Mouse (Mus musculus): ENCODE measurements at regions not wholly inside any gene's neighbourhood (a gene's known extent, or its start where the extent isn't known, plus 50 kb on each side); places are given as distances from the start of the nearest gene placed in this dataset.

- Histone ChIP-seq H3K9me3 (ENCODE audit: control insufficient read depth, low read length) (no peaks in the 10 kb centered on the region), H3K4me3 (ENCODE audit: low read length) (no peak overlapping the region), H3K4me1 (ENCODE audit: control insufficient read depth, insufficient read depth, low read length) (peaks cover 9% of the 10 kb centered on the region), H3K36me3 (ENCODE audit: control insufficient read depth, insufficient read depth, low read length) (no peaks in the 10 kb centered on the region), H3K27me3 (replicated peaks; ENCODE audit: control insufficient read depth, insufficient read depth, low read length) (no peaks in the 10 kb centered on the region), H3K27ac (ENCODE audit: low read length) (no peak overlapping the region), H3K4me2 (ENCODE audit: low read depth, low read length) (no peak overlapping the region), H3K9ac (ENCODE audit: low read depth, low read length) (no peak overlapping the region)
- 88% methylated on average over 3 of the region's 3 CpGs for WGBS
- ATAC-seq = no peak
Observed at GRCm38 (mm10) chr9:102421826-102422225, 67.3 kb upstream of the Ephb1 start.

GRCm38 (mm10) chr9:102420196-102420595, 65.7 kb upstream of the Ephb1 start:
- Histone ChIP-seq H3K36me3 (ENCODE audit: control insufficient read depth, insufficient read depth, low read length) (no peaks in the 10 kb centered on the region), H3K4me1 (ENCODE audit: control insufficient read depth, insufficient read depth, low read length) (peaks cover 9% of the 10 kb centered on the region), H3K4me2 (ENCODE audit: low read depth, low read length) (no peak overlapping the region), H3K9ac (ENCODE audit: low read depth, low read length) (no peak overlapping the region), H3K9me3 (ENCODE audit: control insufficient read depth, low read length) (no peaks in the 10 kb centered on the region), H3K27me3 (replicated peaks; ENCODE audit: control insufficient read depth, insufficient read depth, low read length) (no peaks in the 10 kb centered on the region), H3K27ac (ENCODE audit: low read length) (no peak overlapping the region), H3K4me3 (ENCODE audit: low read length) (no peak overlapping the region)
- no peak for ATAC-seq
- 40% methylated on average over 12 of the region's 12 CpGs for WGBS

DNA sequence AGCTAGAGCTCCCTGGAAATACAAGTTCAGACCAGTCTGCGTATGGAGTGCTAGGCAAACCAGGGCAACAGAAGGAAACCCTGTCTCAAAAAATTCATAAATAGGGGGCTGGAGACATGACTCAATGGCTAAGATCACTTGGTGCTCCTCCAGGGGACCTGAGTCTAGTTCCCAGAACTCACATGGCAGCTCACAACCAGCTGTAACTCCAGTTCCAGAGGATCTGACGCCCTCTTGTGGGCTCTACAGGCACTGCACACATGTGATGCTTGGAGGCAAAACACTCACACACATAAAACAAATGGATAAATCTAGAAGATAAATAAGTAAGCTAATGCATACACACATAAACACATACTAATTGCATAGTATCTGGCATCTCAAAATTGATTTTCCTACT, 59.1 kb upstream of the Ephb1 start:
- Histone ChIP-seq H3K36me3 (ENCODE audit: control insufficient read depth, insufficient read depth, low read length) (no peaks in the 10 kb centered on the region), H3K4me3 (ENCODE audit: low read length) (no peak overlapping the region), H3K9me3 (ENCODE audit: control insufficient read depth, low read length) (no peaks in the 10 kb centered on the region), H3K27ac (ENCODE audit: low read length) (no peak overlapping the region), H3K27me3 (replicated peaks; ENCODE audit: control insufficient read depth, insufficient read depth, low read length) (no peaks in the 10 kb centered on the region), H3K9ac (ENCODE audit: low read depth, low read length) (no peak overlapping the region), H3K4me1 (ENCODE audit: control insufficient read depth, insufficient read depth, low read length) (no peaks in the 10 kb centered on the region), H3K4me2 (ENCODE audit: low read depth, low read length) (no peak overlapping the region)
- ATAC-seq = no peak
- 66% methylated on average over 2 of the region's 2 CpGs for WGBS

- Histone ChIP-seq H3K4me1 (ENCODE audit: control insufficient read depth, insufficient read depth, low read length) (0 out of 2 replicates have a peak, but pooled peaks cover 2% of the 10 kb centered on the region), H3K36me3 (ENCODE audit: control insufficient read depth, insufficient read depth, low read length) (no peaks in the 10 kb centered on the region), H3K27me3 (replicated peaks; ENCODE audit: control insufficient read depth, insufficient read depth, low read length) (no peaks in the 10 kb centered on the region), H3K9me3 (ENCODE audit: control insufficient read depth, low read length) (no peaks in the 10 kb centered on the region), H3K27ac (ENCODE audit: low read length) (no peak overlapping the region), H3K4me3 (ENCODE audit: low read length) (no peak overlapping the region), H3K9ac (ENCODE audit: low read depth, low read length) (no peak overlapping the region), H3K4me2 (ENCODE audit: low read depth, low read length) (no peak overlapping the region)
- no peak for ATAC-seq
- WGBS = 91% methylated on average over 10 of the region's 10 CpGs
Observed at GRCm38 (mm10) chr9:102410666-102411065, 56.2 kb upstream of the Ephb1 start.

- 25% methylated on average over 8 of the region's 8 CpGs for WGBS
- H3K9ac ChIP-seq (ENCODE audit: low read depth, low read length) = no peak overlapping the region
- no peak overlapping the region for H3K27ac ChIP-seq (ENCODE audit: low read length)
- no peaks in the 10 kb centered on the region for H3K36me3 ChIP-seq (ENCODE audit: control insufficient read depth, insufficient read depth, low read length)
- no peaks in the 10 kb centered on the region for H3K9me3 ChIP-seq (ENCODE audit: control insufficient read depth, low read length)
- no peak overlapping the region for H3K4me3 ChIP-seq (ENCODE audit: low read length)
- H3K4me2 ChIP-seq (ENCODE audit: low read depth, low read length) = no peak overlapping the region
- 0 out of 2 replicates have a peak, but pooled peaks cover 2% of the 10 kb centered on the region for H3K4me1 ChIP-seq (ENCODE audit: control insufficient read depth, insufficient read depth, low read length)
- H3K27me3 ChIP-seq (replicated peaks; ENCODE audit: control insufficient read depth, insufficient read depth, low read length) = no peaks in the 10 kb centered on the region
- ATAC-seq = peak; percentile 52
Observed at GRCm38 (mm10) chr9:102406017-102406416, 51.5 kb upstream of the Ephb1 start.
